Comparison of ENCODE assay signal across 9 mouse cellular contexts in the genomic region with DNA sequence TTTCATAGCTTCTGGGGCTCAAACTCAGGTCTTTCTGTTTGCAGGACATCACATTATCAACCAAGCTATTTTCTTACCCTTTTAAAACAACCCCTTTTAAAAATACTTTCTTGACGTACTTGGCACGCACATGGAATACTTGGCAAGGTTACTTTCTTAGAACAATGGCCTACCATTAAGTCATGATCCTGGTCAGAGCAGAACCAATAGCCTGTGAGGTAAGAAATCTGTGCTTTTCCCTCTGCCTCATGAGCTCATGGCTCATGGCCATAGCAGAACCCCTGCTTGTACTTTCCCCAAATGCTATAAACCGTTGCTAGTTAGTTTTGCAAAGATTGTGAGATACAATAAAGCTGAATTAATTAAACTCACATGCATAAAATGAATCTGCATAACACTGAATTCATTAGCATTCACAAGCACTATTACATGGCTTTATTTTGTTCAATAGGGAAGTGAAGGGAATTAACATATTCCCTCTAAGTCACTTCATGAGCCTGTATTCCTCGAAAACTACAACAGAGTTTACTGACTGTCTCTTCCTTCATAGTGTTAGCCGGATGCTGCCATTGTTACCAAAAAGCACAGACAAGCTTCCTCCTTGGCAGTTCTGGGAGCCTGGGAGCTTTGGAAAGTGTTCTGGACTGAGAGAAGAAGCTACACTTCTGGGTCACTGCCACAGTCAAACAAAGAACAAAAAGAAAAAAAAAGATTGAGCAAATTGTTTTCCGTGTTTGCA. TPM values are rescaled to one million over a fixed set of nuclear protein-coding genes. Genes with fewer than 3 reads are reported as not detected.
DNase-seq lines count a peak whose midpoint lies in the region; ATAC-seq and TF ChIP-seq lines count a peak whose summit lies in the region.
"Had no signal": no experiment of that assay in that cellular context is flagged by ENCODE, and none has a peak within 500 bp of the region (broad histone marks: within the 10 kb centered on the region; RNA-seq: fewer than 3 reads in every experiment).

No protein-coding gene starts in this region.

- no peak for TF ChIP-seq EP300 in heart, postnatal 0 days (IDR thresholded peaks at IDR 0.05; ENCODE audit: low read depth)

- intact Hi-C loops in left cerebral cortex, postnatal 10 days (cut with DNase I), result no loop called here

- no peaks in the 10 kb centered on the region for H3K9me3 ChIP-seq in hindbrain, embryonic 11.5 days (ENCODE audit: control insufficient read depth, low read length)
- no peaks in the 10 kb centered on the region for H3K9me3 ChIP-seq in hindbrain, embryonic 13.5 days
- H3K9me3 ChIP-seq in embryonic facial prominence, embryonic 13.5 days, result no peaks in the 10 kb centered on the region
- no peaks in the 10 kb centered on the region for H3K9me3 ChIP-seq in heart, postnatal 0 days (replicated peaks; ENCODE audit: control insufficient read depth, low read length)
- H3K9me3 ChIP-seq in lung, embryonic 16.5 days (ENCODE audit: control insufficient read depth, low read length), result no peaks in the 10 kb centered on the region

- H3K27ac ChIP-seq in hindbrain, embryonic 11.5 days (ENCODE audit: low read depth, low read length), result no peak overlapping the region
- no peak overlapping the region for H3K27ac ChIP-seq in hindbrain, embryonic 13.5 days
- peak overlapping the region; percentile 70 for H3K27ac ChIP-seq in embryonic facial prominence, embryonic 13.5 days
- H3K27ac ChIP-seq in heart, postnatal 0 days (ENCODE audit: low read depth), result peak overlapping the region; percentile 78
- peak overlapping the region; percentile 50 for H3K27ac ChIP-seq in lung, embryonic 16.5 days (ENCODE audit: low read length)

- H3K4me3 ChIP-seq in hindbrain, embryonic 11.5 days (ENCODE audit: low read depth, low read length), result no peak overlapping the region
- no peak overlapping the region for H3K4me3 ChIP-seq in hindbrain, embryonic 13.5 days
- H3K4me3 ChIP-seq in embryonic facial prominence, embryonic 13.5 days, result no peak overlapping the region
- H3K4me3 ChIP-seq in heart, postnatal 0 days (ENCODE audit: low read depth, low read length), result no peak overlapping the region
- no peak overlapping the region for H3K4me3 ChIP-seq in lung, embryonic 16.5 days (ENCODE audit: low read length)

- no peaks in the 10 kb centered on the region for H3K36me3 ChIP-seq in hindbrain, embryonic 11.5 days (ENCODE audit: control insufficient read depth, insufficient read depth, low read length)
- H3K36me3 ChIP-seq in hindbrain, embryonic 13.5 days, result no peaks in the 10 kb centered on the region
- no peaks in the 10 kb centered on the region for H3K36me3 ChIP-seq in embryonic facial prominence, embryonic 13.5 days
- no peaks in the 10 kb centered on the region for H3K36me3 ChIP-seq in heart, postnatal 0 days (replicated peaks; ENCODE audit: control insufficient read depth, insufficient read depth, low read length)
- no peaks in the 10 kb centered on the region for H3K36me3 ChIP-seq in lung, embryonic 16.5 days (ENCODE audit: control insufficient read depth, insufficient read depth, low read length)

- H3K9ac ChIP-seq in hindbrain, embryonic 11.5 days (ENCODE audit: low read depth, low read length), result no peak overlapping the region
- no peak overlapping the region for H3K9ac ChIP-seq in hindbrain, embryonic 13.5 days
- H3K9ac ChIP-seq in embryonic facial prominence, embryonic 13.5 days, result no peak overlapping the region
- H3K9ac ChIP-seq in heart, postnatal 0 days (replicated peaks; ENCODE audit: low read depth, low read length), result no peak overlapping the region
- H3K9ac ChIP-seq in lung, embryonic 16.5 days (ENCODE audit: low read length), result no peak overlapping the region

- no peak overlapping the region for H3K4me2 ChIP-seq in hindbrain, embryonic 11.5 days (replicated peaks; ENCODE audit: low read depth, low read length)
- no peak overlapping the region for H3K4me2 ChIP-seq in hindbrain, embryonic 13.5 days
- no peak overlapping the region for H3K4me2 ChIP-seq in embryonic facial prominence, embryonic 13.5 days
- H3K4me2 ChIP-seq in heart, postnatal 0 days (ENCODE audit: low read depth, low read length), result no peak overlapping the region
- no peak overlapping the region for H3K4me2 ChIP-seq in lung, embryonic 16.5 days (ENCODE audit: low read depth, low read length)

- no peaks in the 10 kb centered on the region for H3K4me1 ChIP-seq in hindbrain, embryonic 11.5 days (replicated peaks; ENCODE audit: control insufficient read depth, insufficient read depth, low read length)
- peaks cover 3% of the 10 kb centered on the region; the same call in 1 of the 2 replicates for H3K4me1 ChIP-seq in hindbrain, embryonic 13.5 days (replicated peaks)
- peaks cover 8% of the 10 kb centered on the region for H3K4me1 ChIP-seq in embryonic facial prominence, embryonic 13.5 days
- 0 out of 2 replicates have a peak, but pooled peaks cover 6% of the 10 kb centered on the region for H3K4me1 ChIP-seq in heart, postnatal 0 days (ENCODE audit: control insufficient read depth, insufficient read depth)
- no peaks in the 10 kb centered on the region; the same call in 1 of the 2 replicates for H3K4me1 ChIP-seq in lung, embryonic 16.5 days (replicated peaks; ENCODE audit: control insufficient read depth, insufficient read depth, low read length)

- H3K27me3 ChIP-seq in hindbrain, embryonic 11.5 days (ENCODE audit: control insufficient read depth, insufficient read depth, low read length), result no peaks in the 10 kb centered on the region
- no peaks in the 10 kb centered on the region for H3K27me3 ChIP-seq in hindbrain, embryonic 13.5 days
- H3K27me3 ChIP-seq in embryonic facial prominence, embryonic 13.5 days, result no peaks in the 10 kb centered on the region
- no peaks in the 10 kb centered on the region for H3K27me3 ChIP-seq in heart, postnatal 0 days (ENCODE audit: control insufficient read depth, insufficient read depth, low read length)
- no peaks in the 10 kb centered on the region for H3K27me3 ChIP-seq in lung, embryonic 16.5 days (ENCODE audit: control insufficient read depth, insufficient read depth, low read depth, low read length)

- 0 out of 2 replicates have a peak, but pooled peaks have one; percentile 35 for ATAC-seq in hindbrain, embryonic 11.5 days (ENCODE audit: low FRiP score)
- no peak for ATAC-seq in hindbrain, embryonic 13.5 days (ENCODE audit: low FRiP score)
- ATAC-seq in embryonic facial prominence, embryonic 13.5 days (ENCODE audit: insufficient number of reproducible peaks, insufficient read depth, low FRiP score, low TSS enrichment, low read depth), result no peak
- ATAC-seq in heart, postnatal 0 days (ENCODE audit: insufficient read depth, low read depth), result peak; percentile 86
- ATAC-seq in lung, embryonic 16.5 days (ENCODE audit: low read depth), result peak; percentile 72

- DNase-seq in hindbrain, embryonic 11.5 days (ENCODE audit: low spot score), result no peak
- DNase-seq in heart, postnatal 0 days (ENCODE audit: low spot score), result peak; percentile 66
- no peak for DNase-seq in cerebellum, postnatal 4 days (ENCODE audit: low spot score in 2 of 2)
- DNase-seq in left cerebral cortex, postnatal 10 days (ENCODE audit: extremely low spot score in 1 of 2, low spot score in 2 of 2), result no peak
- no peak for DNase-seq in embryo, embryonic 9.5 days (ENCODE audit: extremely low spot score)
- DNase-seq: thymus, postnatal 25 days had no signal

- 47% methylated on average over 6 of the region's 6 CpGs for WGBS in hindbrain, embryonic 11.5 days
- 38% methylated on average over 6 of the region's 6 CpGs for WGBS in hindbrain, embryonic 13.5 days
- 52% methylated on average over 6 of the region's 6 CpGs for WGBS in embryonic facial prominence, embryonic 13.5 days
- WGBS in heart, postnatal 0 days, result 27% methylated on average over 6 of the region's 6 CpGs
- WGBS in lung, embryonic 16.5 days, result 23% methylated on average over 6 of the region's 6 CpGs

- TF ChIP-seq CTCF in heart, postnatal 0 days (IDR thresholded peaks at IDR 0.05; ENCODE audit: low read depth), result no peak

RNA-seq across cellular contexts. Expression of a gene that starts 20.1 kb away (rescaled TPM):
- 16.6 and 19.3 TPM in 2 replicates for polyA plus RNA-seq in hindbrain, embryonic 11.5 days (2014; fragmentation: Nextera tagmentation; extraction: Ambion mirVana)
- 17.6 and 18.4 TPM in 2 replicates for polyA plus RNA-seq in hindbrain, embryonic 13.5 days (2015; fragmentation: Nextera tagmentation; extraction: Ambion mirVana)
- polyA plus RNA-seq in embryonic facial prominence, embryonic 13.5 days (2015; fragmentation: Nextera tagmentation; extraction: Ambion mirVana), result 59.2 and 60.6 TPM in 2 replicates
- total RNA-seq in heart, postnatal 0 days (2014; rRNA removed; ENCODE audit: low replicate concordance), result 20.9 and 22.5 TPM in 2 replicates
- polyA plus RNA-seq in heart, postnatal 0 days (2015; fragmentation: Nextera tagmentation; extraction: Ambion mirVana), result 10.8 and 11.8 TPM in 2 replicates
- polyA plus RNA-seq in lung, embryonic 16.5 days (2015; fragmentation: Nextera tagmentation; extraction: Ambion mirVana), result 53.1 and 54.1 TPM in 2 replicates
- 10 to 100 TPM; 21.2 to 30.3 TPM for total RNA-seq in left cerebral cortex, postnatal 10 days (2021)

Comparison
In these comparisons a context has a peak if more than half of its experiments do, and no peak if none do; other contexts are left out.
1. ATAC-seq: peak in hindbrain, embryonic 11.5 days (single experiment), heart, postnatal 0 days (single experiment) and lung, embryonic 16.5 days (single experiment); none in hindbrain, embryonic 13.5 days (single experiment) and embryonic facial prominence, embryonic 13.5 days (single experiment).
2. H3K27ac ChIP-seq: peak in embryonic facial prominence, embryonic 13.5 days (single experiment), heart, postnatal 0 days (single experiment) and lung, embryonic 16.5 days (single experiment); none in hindbrain, embryonic 11.5 days (single experiment) and hindbrain, embryonic 13.5 days (single experiment).